Mouse (Mus musculus): ENCODE measurements around the gene 4931422A03Rik.
A peak's percentile ranks its signal among the peaks of the same experiment; 100 is the strongest.
"Not testable (repeated sequence)": the region's sequence is repeated elsewhere in the genome, so short reads cannot be mapped to it uniquely, and the experiment has no call there.

Gene 4931422A03Rik

DNA sequence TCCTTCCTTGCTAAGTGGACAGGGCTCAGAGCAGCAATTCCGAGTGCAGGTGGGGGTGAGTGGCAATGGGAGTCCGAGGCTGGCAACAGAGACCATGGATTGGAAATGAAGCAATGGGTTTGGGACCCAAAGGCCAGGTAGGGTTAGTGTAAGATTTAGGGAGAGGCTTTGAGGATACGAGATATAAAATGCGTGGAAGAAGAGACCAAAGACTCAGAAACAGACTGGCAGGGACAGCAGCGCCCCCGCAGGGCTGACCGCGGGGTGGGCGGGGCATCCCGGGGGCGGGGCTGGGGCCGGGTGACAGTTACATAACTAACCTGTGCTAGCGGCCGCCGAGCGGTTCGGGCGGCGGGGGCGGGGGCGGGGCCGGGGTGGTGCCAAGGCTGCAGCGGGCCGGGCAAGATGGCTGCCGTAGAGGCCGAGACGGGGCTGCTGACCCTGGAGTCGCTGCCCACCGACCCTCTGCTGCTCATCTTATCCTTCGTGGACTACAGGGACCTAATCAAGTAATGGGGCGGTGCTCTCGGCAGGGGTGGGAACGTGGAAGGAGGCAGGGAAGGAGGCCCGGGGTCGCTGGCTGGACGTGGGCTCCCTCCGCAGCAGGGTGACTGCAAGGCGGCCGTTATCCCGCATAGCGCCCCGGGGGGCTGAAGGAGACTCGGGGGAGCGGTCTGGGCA lies 563 bp downstream of the 4931422A03Rik start, which contains the start of gene Fbxo3:
Fbxo3 (plus strand) TSS at position 264 of the 681 bp plus-strand sequence.
- DNase-seq (ENCODE audit: low read depth), result peak; percentile 70

- DNase-seq (ENCODE audit: low read depth), result no peak
These were observed 3.5 kb downstream of the 4931422A03Rik start for GRCm38 (mm10) chr2:104024656-104025055.

GRCm38 (mm10) chr2:104023096-104023495 lies 5.1 kb downstream of the 4931422A03Rik start:
- no peak for DNase-seq (ENCODE audit: low read depth)

DNA sequence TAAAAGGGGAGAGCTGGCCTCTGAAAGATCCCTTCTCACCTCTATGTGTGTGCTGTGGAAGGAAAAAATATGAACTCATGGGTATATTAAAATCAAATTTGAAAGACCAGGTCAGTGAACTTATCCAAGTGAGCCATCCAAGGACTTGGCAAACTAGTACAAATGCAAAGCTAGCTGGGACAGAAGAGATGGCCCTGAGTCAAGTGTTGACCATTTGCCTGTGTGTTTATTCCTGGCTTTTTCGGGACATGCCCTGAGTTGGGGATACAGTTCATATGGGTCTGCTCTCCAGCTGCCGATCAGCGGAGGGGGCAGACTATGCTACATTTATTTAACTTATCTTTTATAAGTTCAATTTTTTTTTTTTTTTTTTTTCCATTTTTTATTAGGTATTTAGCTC lies 19.3 kb downstream of the 4931422A03Rik start:
- DNase-seq (ENCODE audit: low read depth), result not testable (repeated sequence)

- no peak for DNase-seq (ENCODE audit: low read depth)
These were observed 20.2 kb downstream of the 4931422A03Rik start for GRCm38 (mm10) chr2:104007793-104008519.

GRCm38 (mm10) chr2:104002711-104003413 lies 25.3 kb downstream of the 4931422A03Rik start:
- DNase-seq (ENCODE audit: low read depth), result peak; percentile 69

- DNase-seq (ENCODE audit: low read depth), result no peak
These were observed 26.3 kb downstream of the 4931422A03Rik start for GRCm38 (mm10) chr2:104001861-104002260.

DNA sequence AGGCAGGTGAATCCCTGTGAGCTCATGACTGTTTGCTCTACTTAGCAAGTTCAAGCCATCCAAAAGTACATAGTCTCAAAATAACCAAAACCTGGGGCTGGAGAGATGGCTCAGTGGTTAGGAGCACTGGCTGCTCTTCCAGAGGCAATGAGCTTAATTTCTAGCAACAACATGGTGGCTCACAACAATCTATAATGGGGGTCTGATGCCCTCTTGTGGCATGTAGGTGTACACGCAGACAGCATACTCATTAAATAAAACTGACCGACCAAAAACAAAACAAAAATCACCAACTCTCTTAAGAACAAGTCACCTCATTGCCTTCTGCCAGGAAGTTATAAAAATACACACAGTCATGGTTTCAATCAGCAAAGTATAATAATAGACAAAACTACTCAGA lies 27.1 kb downstream of the 4931422A03Rik start:
- peak; percentile 55 for DNase-seq (ENCODE audit: low read depth)

- no peak for DNase-seq (ENCODE audit: low read depth)
These were observed 35.4 kb downstream of the 4931422A03Rik start for GRCm38 (mm10) chr2:103992618-103993332.

- no peak for DNase-seq (ENCODE audit: low read depth)
These were observed 36.0 kb downstream of the 4931422A03Rik start for GRCm38 (mm10) chr2:103992162-103992561.

DNA sequence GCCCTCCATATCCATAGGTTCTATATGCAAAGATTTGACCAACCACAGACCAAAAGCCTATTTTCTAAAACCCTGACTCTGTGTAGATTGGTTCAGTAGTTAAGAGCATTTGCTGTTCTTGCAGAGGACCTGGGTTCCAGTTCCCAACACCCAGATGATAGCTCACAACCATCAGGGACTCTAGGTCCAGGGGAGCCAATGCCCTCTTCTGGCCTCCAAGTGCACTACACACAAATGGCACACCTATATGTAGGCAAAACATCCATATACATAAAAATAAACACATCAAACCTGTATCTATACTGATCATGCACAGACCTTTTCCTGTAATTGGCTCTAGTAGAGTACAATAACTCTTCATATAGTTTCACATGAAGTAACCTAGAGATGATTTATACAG lies 36.9 kb downstream of the 4931422A03Rik start:
- DNase-seq (ENCODE audit: low read depth), result no peak

DNA sequence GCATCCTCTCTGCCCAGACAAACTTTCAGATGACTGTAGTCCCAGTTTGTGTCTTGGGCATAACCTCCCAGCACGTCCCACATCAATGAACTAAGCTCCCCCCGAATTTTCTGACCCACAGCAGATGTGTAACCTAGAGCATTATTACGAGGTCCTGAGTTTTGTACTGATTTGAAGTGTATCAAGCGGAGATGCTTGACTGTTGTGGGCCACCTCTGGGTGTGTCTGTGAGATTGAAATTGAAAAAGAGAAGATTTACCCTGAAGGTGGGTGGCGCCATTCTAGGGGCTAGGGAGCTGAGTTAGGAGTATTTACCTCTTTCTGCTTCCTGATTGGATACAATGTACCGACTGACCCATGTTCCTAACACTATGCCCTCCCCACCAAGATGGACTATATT lies 38.4 kb downstream of the 4931422A03Rik start:
- no peak for DNase-seq (ENCODE audit: low read depth)

GRCm38 (mm10) chr2:103987595-103987994 lies 40.6 kb downstream of the 4931422A03Rik start:
- DNase-seq (ENCODE audit: low read depth), result not testable (repeated sequence)

DNA sequence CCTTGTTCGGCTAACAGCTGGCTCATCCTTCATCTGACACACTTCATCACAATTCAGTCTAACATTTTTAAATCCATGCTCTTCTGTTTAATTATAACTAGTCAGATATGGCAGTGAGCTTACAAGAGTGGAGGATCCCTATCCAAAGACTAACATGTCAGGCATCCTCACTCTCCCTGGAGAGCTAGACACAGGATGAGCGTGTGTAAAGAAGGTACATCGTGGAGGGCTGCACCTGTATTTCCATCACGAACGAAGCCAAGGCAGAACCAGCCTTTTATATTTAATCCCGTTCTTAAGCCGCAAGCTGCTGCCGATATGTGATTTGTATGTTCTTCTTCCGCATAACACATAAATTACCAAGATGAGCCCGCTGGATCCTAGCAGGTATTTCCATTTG lies 45.0 kb downstream of the 4931422A03Rik start:
- DNase-seq (ENCODE audit: low read depth), result no peak

DNA sequence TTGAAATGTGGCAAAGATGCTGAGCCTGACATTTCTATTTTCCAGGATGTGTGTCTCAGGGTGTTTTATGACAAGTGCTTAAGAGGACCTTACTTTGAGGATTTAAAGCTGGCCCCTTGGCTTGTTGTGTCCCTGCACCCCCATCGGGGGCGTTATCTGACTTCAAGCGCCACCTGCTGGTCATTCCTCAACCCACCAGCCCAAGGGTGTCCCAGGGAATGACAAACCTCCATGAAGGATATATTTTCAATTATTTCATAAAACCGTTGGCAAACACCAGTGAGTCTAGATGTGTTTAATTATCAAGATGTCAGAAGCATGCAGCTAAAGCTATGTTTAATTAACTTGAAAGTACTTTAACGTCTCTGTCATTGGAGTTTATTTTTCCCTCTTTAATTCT lies 45.9 kb downstream of the 4931422A03Rik start:
- no peak for DNase-seq (ENCODE audit: low read depth)

GRCm38 (mm10) chr2:103977716-103978115 lies 50.4 kb downstream of the 4931422A03Rik start:
- DNase-seq (ENCODE audit: low read depth), result no peak

- DNase-seq (ENCODE audit: low read depth), result no peak
These were observed 50.9 kb downstream of the 4931422A03Rik start for GRCm38 (mm10) chr2:103977216-103977615.

DNA sequence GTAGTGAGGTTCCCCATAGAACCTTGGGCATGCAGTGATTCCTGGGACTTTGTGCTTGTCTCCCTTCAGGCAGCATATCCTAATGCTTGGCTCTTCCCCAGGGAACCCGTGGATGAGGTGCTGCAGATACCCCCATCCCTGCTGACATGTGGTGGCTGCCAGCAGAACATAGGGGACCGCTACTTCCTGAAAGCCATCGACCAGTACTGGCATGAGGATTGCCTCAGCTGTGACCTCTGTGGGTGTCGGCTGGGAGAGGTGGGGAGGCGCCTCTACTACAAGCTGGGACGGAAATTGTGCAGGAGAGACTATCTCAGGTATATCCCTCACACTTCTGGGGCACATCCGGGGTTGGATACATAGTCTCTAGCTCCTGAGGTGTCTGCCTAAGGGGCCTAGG lies 52.3 kb downstream of the 4931422A03Rik start:
- no peak for DNase-seq (ENCODE audit: low read depth)

DNA sequence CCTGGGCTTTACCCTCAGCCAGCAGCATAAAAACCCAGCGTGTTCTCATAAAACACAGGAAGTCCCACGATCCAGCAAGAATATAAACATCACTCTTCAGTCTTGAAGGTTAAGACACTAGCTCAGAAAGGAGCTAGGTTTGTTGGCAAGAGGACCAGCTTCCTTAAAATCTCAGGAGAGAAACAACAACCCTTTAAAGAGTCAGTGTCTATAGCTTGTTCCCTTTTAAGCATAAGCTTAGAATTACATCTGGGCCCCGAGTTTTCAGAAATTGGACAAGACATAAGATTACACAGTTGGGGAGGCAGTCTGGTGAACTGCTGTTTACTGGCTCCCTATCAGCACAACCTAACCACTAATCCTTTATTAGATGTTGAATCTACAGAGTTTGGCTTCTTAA lies 56.3 kb downstream of the 4931422A03Rik start:
- DNase-seq (ENCODE audit: low read depth), result no peak

DNA sequence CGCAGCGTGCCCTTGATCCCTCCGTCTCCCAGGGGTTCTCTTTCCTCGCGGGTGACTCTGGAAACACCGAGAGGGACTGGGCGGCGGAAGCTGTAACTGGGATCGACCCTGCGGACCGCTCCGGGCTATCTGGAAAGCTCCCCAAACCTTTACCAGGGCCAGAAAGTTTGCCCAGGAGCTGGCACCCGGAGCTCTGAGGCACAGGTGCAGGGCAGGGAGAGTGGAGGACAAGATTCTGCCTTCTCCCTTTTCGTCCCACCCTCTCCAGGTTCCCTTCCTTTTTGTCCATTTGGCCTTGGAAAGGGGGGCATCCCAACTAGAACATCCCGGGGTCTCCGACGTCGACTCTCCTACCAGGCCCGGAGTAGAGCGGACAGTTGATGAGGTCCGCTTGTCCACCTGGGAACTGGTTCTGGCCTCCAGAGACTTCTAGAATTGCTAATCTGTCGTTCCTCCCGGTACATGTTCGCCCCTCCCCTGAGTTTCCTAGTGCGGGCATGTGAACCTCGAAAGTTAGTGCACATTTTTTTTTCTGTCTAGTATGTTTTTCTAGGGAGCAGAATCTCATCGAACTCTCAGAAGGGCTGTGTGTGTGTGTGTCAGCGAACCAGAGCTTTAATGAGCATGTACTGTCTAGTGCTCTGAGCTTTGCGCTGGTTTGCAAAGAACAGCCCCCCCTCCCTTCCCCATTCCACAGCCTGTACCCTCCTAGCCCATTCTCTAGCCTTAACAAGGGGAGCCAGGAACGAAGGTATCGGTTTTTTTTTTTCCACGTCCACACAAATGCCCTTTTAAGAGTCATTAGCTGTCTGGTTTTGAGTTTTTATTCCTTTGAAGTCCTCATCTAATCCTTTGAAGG lies 57.1 kb downstream of the 4931422A03Rik start:
- DNase-seq (ENCODE audit: low read depth), result no peak
